Mouse (Mus musculus) neural tube, embryonic 11.5 days (tissue): Measurements from ENCODE around the gene Tex35. TPM values are rescaled to one million over a fixed set of nuclear protein-coding genes. Genes with fewer than 3 reads are reported as not detected.

ENCODE experiments used
- ATAC-seq: fragments of 200-750 bp; cut with Nextera tagmentation; 2 replicates; pipeline ENCODE4 v1.8.0; 2017; ENCODE audit warnings: moderate number of reproducible peaks, mild to moderate bottlenecking, moderate TSS enrichment, moderate library complexity; ENCODE audit not compliant: insufficient read depth, low FRiP score, low TSS enrichment
- DNase-seq: peaks from one replicate; pipeline ENCODE4 v3.0.0-alpha.2; 2015; ENCODE audit warnings: low spot score
- H3K27ac ChIP-seq: fragments of 300-500 bp; sonication (generic); 2 replicates; pipeline ENCODE4 v1.5.1; 2014; ENCODE audit warnings: low read depth, mild to moderate bottlenecking, low read length
- H3K27me3 ChIP-seq: fragments of 300-500 bp; sonication (generic); 2 replicates; pipeline ENCODE4 v1.6.1; 2014; ENCODE audit warnings: mild to moderate bottlenecking, low read length, mixed read lengths; ENCODE audit not compliant: control insufficient read depth, insufficient read depth
- H3K36me3 ChIP-seq: fragments of 300-500 bp; sonication (generic); 2 replicates; pipeline ENCODE4 v1.6.1; 2014; ENCODE audit warnings: mild to moderate bottlenecking, low read length, moderate library complexity, mixed read lengths; ENCODE audit not compliant: control insufficient read depth, insufficient read depth
- H3K4me1 ChIP-seq: fragments of 300-500 bp; sonication (generic); 2 replicates; pipeline ENCODE4 v1.6.1; 2014; ENCODE audit warnings: low read length, mixed read lengths; ENCODE audit not compliant: control insufficient read depth, insufficient read depth
- H3K4me2 ChIP-seq: fragments of 300-500 bp; sonication (generic); 2 replicates; pipeline ENCODE4 v1.6.1; 2014; ENCODE audit warnings: low read depth, mild to moderate bottlenecking, moderate library complexity
- H3K4me3 ChIP-seq: fragments of 300-500 bp; sonication (generic); 2 replicates; pipeline ENCODE4 v1.5.1; 2014; ENCODE audit warnings: low read depth, low read length
- H3K9ac ChIP-seq: fragments of 300-500 bp; sonication (generic); 2 replicates; pipeline ENCODE4 v1.6.1; 2014; ENCODE audit warnings: mild to moderate bottlenecking, low read length
- H3K9me3 ChIP-seq: fragments of 300-500 bp; sonication (generic); 2 replicates; pipeline ENCODE4 v1.6.1; 2016; ENCODE audit warnings: low read length; ENCODE audit not compliant: control insufficient read depth
- WGBS: fragments of 180-500 bp; shearing (Covaris S2); extraction: QIAGEN DNeasy Blood & Tissue Kit; methylation state at CpG from one replicate; pipeline ENCODE4 v1.1.7; 2014; 5-methylcytosine and 5-hydroxymethylcytosine counted together
- polyA plus RNA-seq: library from polyadenylated mRNA; unstranded; fragments of >200 nt; fragmentation: Nextera tagmentation; extraction: Ambion mirVana; gene quantifications from 2 replicates; pipeline ENCODE4 v1.2.1, GENCODE M21; 2014

The Tex35 gene
- not detected in 2 replicates for polyA plus RNA-seq

DNA sequence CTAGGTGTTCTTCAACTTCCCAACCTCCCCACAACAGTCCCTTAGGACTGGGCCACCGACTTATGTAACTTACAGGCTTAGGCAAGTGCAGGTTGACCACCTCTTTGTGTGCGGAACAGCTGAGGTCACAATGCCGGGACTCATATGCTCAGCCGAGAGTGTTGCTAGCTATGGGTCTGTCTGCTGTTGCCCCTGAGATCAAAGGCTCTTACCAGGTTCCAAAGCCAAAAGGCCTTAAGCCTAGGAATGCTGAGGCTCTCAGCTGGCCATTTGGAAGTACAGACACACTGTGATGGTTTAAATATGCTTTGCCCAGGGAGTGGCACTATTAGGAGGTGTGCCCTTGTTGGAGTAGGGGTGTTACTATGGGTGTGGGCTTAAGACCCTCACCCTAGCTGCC lies at the start of gene Tex35:
Gene Tex35, minus strand, starts transcription at position 101 of the 400 bp plus-strand sequence.
- no peaks in the 10 kb centered on the region for H3K36me3 ChIP-seq
- no peak within 1 kb of the TSS for H3K27ac ChIP-seq
- no peak for ATAC-seq
- H3K9me3 ChIP-seq, result no peaks in the 10 kb centered on the region
- no peak within 1 kb of the TSS for H3K4me3 ChIP-seq
- H3K27me3 ChIP-seq, result no peaks in the 10 kb centered on the region
- H3K4me2 ChIP-seq, result no peak within 1 kb of the TSS
- WGBS, result 89% methylated on average over 4 of the region's 4 CpGs
- no peaks in the 10 kb centered on the region; the same call in 1 of the 2 replicates for H3K4me1 ChIP-seq
- DNase-seq, result no peak
- H3K9ac ChIP-seq, result no peak within 1 kb of the TSS

DNA sequence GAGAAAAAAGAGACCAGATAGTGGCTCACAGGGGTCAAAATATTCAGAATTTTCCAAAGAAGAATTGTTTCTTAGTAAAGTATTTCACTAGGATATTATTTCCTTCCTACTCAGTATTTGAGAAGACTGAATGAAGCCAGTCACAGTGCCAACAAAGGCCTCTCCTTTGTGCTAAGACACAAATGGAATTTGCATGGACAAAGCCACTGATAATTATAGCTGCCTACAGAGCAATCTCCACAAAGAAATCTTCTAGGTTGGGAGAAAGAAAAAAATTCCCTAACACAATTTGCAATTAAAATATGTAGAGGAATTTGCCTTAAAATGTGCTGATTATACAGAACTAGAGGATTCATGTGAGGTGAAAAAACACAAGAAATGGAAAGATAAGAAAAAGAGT lies 45.3 kb upstream of the Tex35 start:
- Histone ChIP-seq H3K27me3 (no peaks in the 10 kb centered on the region), H3K4me2 (no peak overlapping the region), H3K27ac (no peak overlapping the region), H3K9me3 (no peaks in the 10 kb centered on the region), H3K4me1 (peaks cover 3% of the 10 kb centered on the region; the same call in 1 of the 2 replicates), H3K9ac (no peak overlapping the region), H3K36me3 (no peaks in the 10 kb centered on the region), H3K4me3 (no peak overlapping the region)
- ATAC-seq (no peak), DNase-seq (no peak)

GRCm38 (mm10) chr1:157150107-157150506 lies 41.6 kb upstream of the Tex35 start:
- DNase-seq (no peak), ATAC-seq (no peak)
- Histone ChIP-seq H3K27me3 (no peaks in the 10 kb centered on the region), H3K27ac (no peak overlapping the region), H3K36me3 (no peaks in the 10 kb centered on the region), H3K9me3 (no peaks in the 10 kb centered on the region), H3K4me1 (peaks cover 3% of the 10 kb centered on the region; the same call in 1 of the 2 replicates), H3K4me3 (no peak overlapping the region), H3K9ac (no peak overlapping the region), H3K4me2 (no peak overlapping the region)
- 81% methylated on average over 1 of the region's 1 CpGs for WGBS

DNA sequence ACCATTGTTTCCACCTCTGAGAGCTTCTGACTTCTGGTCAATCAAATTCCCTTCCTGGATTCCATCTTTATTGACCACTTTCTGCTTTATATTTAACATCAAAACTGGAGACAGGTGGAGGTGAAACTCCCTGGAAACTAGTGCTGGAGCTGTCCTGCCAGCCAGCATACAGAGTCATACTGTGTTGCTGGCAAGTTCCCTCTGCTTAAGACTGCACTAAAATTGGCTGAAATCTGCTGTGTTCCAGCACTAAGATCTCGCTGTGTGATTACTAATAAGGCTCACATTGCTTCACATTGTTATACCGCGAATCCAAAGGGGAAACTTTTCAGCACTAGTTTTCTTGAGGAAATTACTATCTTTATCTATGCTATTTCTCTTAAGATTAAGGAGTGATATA lies 36.1 kb upstream of the Tex35 start:
- H3K27me3 ChIP-seq, result no peaks in the 10 kb centered on the region
- H3K9ac ChIP-seq, result no peak overlapping the region
- H3K27ac ChIP-seq, result no peak overlapping the region
- H3K4me1 ChIP-seq, result no peaks in the 10 kb centered on the region
- DNase-seq (no peak), ATAC-seq (no peak)
- H3K4me2 ChIP-seq, result no peak overlapping the region
- no peaks in the 10 kb centered on the region; the same call in 1 of the 2 replicates for H3K36me3 ChIP-seq
- H3K9me3 ChIP-seq, result no peaks in the 10 kb centered on the region
- H3K4me3 ChIP-seq, result no peak overlapping the region
- WGBS, result 94% methylated on average over 3 of the region's 3 CpGs

- WGBS, result 33% methylated on average over 7 of the region's 7 CpGs
- no peak overlapping the region for H3K9ac ChIP-seq
- no peaks in the 10 kb centered on the region for H3K27me3 ChIP-seq
- no peaks in the 10 kb centered on the region for H3K9me3 ChIP-seq
- H3K4me2 ChIP-seq, result no peak overlapping the region
- H3K4me3 ChIP-seq, result no peak overlapping the region
- ATAC-seq, result no peak
- H3K36me3 ChIP-seq, result no peaks in the 10 kb centered on the region; the same call in 1 of the 2 replicates
- H3K4me1 ChIP-seq, result no peaks in the 10 kb centered on the region
- DNase-seq, result no peak
- H3K27ac ChIP-seq, result no peak overlapping the region
Observed at GRCm38 (mm10) chr1:157143326-157143932, 34.9 kb upstream of the Tex35 start.

GRCm38 (mm10) chr1:157141014-157141413 lies 32.5 kb upstream of the Tex35 start:
- Histone ChIP-seq H3K4me3 (no peak overlapping the region), H3K9me3 (no peaks in the 10 kb centered on the region), H3K36me3 (no peaks in the 10 kb centered on the region; the same call in 1 of the 2 replicates), H3K4me1 (no peaks in the 10 kb centered on the region), H3K27me3 (no peaks in the 10 kb centered on the region), H3K9ac (no peak overlapping the region), H3K27ac (no peak overlapping the region), H3K4me2 (no peak overlapping the region)
- DNase-seq, result no peak
- ATAC-seq, result no peak
- WGBS, result 93% methylated on average over 3 of the region's 3 CpGs

- no peak for ATAC-seq
Observed at GRCm38 (mm10) chr1:157137854-157138241, 29.4 kb upstream of the Tex35 start.

DNA sequence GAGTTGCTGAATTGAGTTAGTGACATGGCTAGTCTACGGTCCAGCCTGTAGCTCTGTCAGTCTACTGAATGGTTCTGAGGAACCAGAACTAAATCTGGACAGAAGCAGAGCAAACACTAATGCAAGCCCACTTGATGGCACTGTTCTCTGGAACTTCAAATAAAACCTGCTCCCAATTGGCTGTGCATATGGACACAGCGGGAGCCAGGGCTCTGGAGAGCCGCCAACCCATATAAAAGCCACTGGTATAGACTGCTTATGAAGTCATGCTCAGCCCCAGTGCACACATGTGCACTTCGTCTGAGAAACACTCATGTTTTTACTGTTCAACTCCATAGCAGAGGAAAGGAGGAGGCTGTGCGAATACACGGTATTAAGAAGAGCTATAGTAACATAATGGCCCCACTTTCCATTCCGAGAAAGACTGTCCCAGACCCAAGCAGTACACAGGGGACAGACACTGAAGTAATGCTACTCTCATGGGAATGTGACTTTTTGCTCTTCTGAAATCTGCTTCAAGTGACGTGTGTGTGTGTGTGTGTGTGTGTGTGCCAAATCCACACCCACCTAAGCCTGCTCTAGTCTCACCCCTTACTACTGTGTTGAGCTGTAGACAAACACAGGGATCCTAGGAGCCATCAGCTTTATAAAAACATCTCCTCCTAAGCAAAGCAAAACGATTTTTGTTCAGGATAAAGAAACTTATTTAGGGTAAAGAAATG lies 28.8 kb upstream of the Tex35 start:
- Histone ChIP-seq H3K9ac (no peak overlapping the region), H3K9me3 (no peaks in the 10 kb centered on the region), H3K27ac (no peak overlapping the region), H3K4me1 (no peaks in the 10 kb centered on the region), H3K4me2 (no peak overlapping the region), H3K4me3 (no peak overlapping the region), H3K27me3 (no peaks in the 10 kb centered on the region), H3K36me3 (no peaks in the 10 kb centered on the region)
- DNase-seq, result no peak
- WGBS, result 86% methylated on average over 9 of the region's 9 CpGs
- no peak for ATAC-seq

More at GRCm38 (mm10) chr1:157137854-157138241, 29.4 kb upstream of the Tex35 start:
- Histone ChIP-seq H3K9ac (no peak overlapping the region), H3K4me1 (no peaks in the 10 kb centered on the region), H3K27ac (no peak overlapping the region), H3K4me2 (no peak overlapping the region), H3K4me3 (no peak overlapping the region), H3K36me3 (no peaks in the 10 kb centered on the region), H3K27me3 (no peaks in the 10 kb centered on the region), H3K9me3 (no peaks in the 10 kb centered on the region)
- DNase-seq, result no peak
- WGBS, result 77% methylated on average over 1 of the region's 1 CpGs

GRCm38 (mm10) chr1:157128219-157128618 lies 19.7 kb upstream of the Tex35 start:
- Histone ChIP-seq H3K4me1 (no peaks in the 10 kb centered on the region), H3K36me3 (no peaks in the 10 kb centered on the region), H3K4me3 (no peak overlapping the region), H3K9ac (no peak overlapping the region), H3K9me3 (no peaks in the 10 kb centered on the region), H3K4me2 (no peak overlapping the region), H3K27ac (no peak overlapping the region), H3K27me3 (no peaks in the 10 kb centered on the region)
- WGBS, result 93% methylated on average over 2 of the region's 2 CpGs
- ATAC-seq, result no peak
- DNase-seq, result no peak
